Mouse (Mus musculus) hindbrain, embryonic 15.5 days (tissue): ENCODE measurements around the gene Ptpn3. TPM values are rescaled to one million over a fixed set of nuclear protein-coding genes. Genes with fewer than 3 reads are reported as not detected.
"Not testable (repeated sequence)": the region's sequence is repeated elsewhere in the genome, so short reads cannot be mapped to it uniquely, and the experiment has no call there.

ENCODE experiments used
- ATAC-seq: fragments of 200-750 bp; cut with Nextera tagmentation; 2 replicates; pipeline ENCODE4 v1.8.0; 2017; ENCODE audit warnings: low read depth, moderate number of reproducible peaks, moderate TSS enrichment; ENCODE audit not compliant: low FRiP score
- H3K27ac ChIP-seq: fragments of 300-500 bp; sonication (generic); replicated peaks from 2 replicates; pipeline ENCODE4 v1.5.1; 2015; ENCODE audit warnings: mild to moderate bottlenecking, inconsistent platforms
- H3K27me3 ChIP-seq: fragments of 300-500 bp; sonication (generic); 2 replicates; pipeline ENCODE4 v1.6.1; 2015; ENCODE audit warnings: control low read depth, inconsistent platforms
- H3K36me3 ChIP-seq: fragments of 300-500 bp; sonication (generic); 2 replicates; pipeline ENCODE4 v1.6.1; 2015; ENCODE audit warnings: control low read depth, inconsistent platforms
- H3K4me1 ChIP-seq: fragments of 300-500 bp; sonication (generic); replicated peaks from 2 replicates; pipeline ENCODE4 v1.6.1; 2015; ENCODE audit warnings: control low read depth, inconsistent platforms
- H3K4me2 ChIP-seq: fragments of 300-500 bp; sonication (generic); 2 replicates; pipeline ENCODE4 v1.6.1; 2015; ENCODE audit warnings: moderate library complexity, mild to moderate bottlenecking, inconsistent platforms
- H3K4me3 ChIP-seq: fragments of 300-500 bp; sonication (generic); 2 replicates; pipeline ENCODE4 v1.5.1; 2015; ENCODE audit warnings: mild to moderate bottlenecking, inconsistent platforms
- H3K9ac ChIP-seq: fragments of 300-500 bp; sonication (generic); 2 replicates; pipeline ENCODE4 v1.6.1; 2015; ENCODE audit warnings: inconsistent platforms
- H3K9me3 ChIP-seq: fragments of 300-500 bp; sonication (generic); 2 replicates; pipeline ENCODE4 v1.6.1; 2016; ENCODE audit warnings: control low read depth, inconsistent platforms
- WGBS: fragments of 180-500 bp; shearing (Covaris S2); methylation state at CpG from one replicate; pipeline ENCODE4 v1.1.7; 2015; 5-methylcytosine and 5-hydroxymethylcytosine counted together
- polyA plus RNA-seq: library from polyadenylated mRNA; unstranded; fragments of >200 nt; fragmentation: Nextera tagmentation; extraction: Ambion mirVana; gene quantifications from 2 replicates; pipeline ENCODE4 v1.2.1, GENCODE M21; 2015

Ptpn3 gene
- polyA plus RNA-seq, 1 experiment from 2014 or later, result 4.0 TPM

- Histone ChIP-seq H3K27me3 (no peaks in the 10 kb centered on the region), H3K4me3 (no peak overlapping the region), H3K36me3 (no peaks in the 10 kb centered on the region), H3K4me1 (peaks cover 7% of the 10 kb centered on the region), H3K4me2 (no peak overlapping the region), H3K27ac (no peak overlapping the region), H3K9ac (no peak overlapping the region), H3K9me3 (no peaks in the 10 kb centered on the region)
- 83% methylated on average over 2 of the region's 2 CpGs for WGBS
- no peak for ATAC-seq
Observed at GRCm38 (mm10) chr4:57211706-57212105, 89.9 kb downstream of the Ptpn3 start.

DNA sequence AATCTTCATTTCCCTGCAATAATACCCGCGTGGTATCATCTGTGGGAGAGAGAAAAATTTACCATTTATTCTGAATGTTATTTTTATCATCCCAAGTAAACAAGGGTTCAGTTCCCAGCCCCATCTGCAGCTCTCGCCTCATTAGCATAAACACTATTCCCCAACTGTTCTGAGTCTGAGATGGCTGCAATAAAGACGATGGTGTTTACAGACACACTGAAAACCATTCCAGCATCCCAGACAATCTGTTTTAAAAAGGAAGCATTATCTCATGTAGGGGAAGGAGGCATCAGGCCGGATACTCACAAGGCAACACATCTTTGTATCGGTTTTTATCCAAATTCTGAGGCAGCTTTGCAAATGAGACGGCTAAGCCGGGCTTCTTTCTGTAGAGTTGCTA lies 95.7 kb downstream of the Ptpn3 start:
- H3K4me3 ChIP-seq, result no peak overlapping the region
- no peak overlapping the region for H3K9ac ChIP-seq
- no peaks in the 10 kb centered on the region for H3K27me3 ChIP-seq
- H3K4me2 ChIP-seq, result no peak overlapping the region
- no peaks in the 10 kb centered on the region for H3K36me3 ChIP-seq
- no peaks in the 10 kb centered on the region for H3K9me3 ChIP-seq
- WGBS, result 69% methylated on average over 8 of the region's 8 CpGs
- H3K4me1 ChIP-seq, result no peaks in the 10 kb centered on the region
- no peak for ATAC-seq
- H3K27ac ChIP-seq, result no peak overlapping the region

DNA sequence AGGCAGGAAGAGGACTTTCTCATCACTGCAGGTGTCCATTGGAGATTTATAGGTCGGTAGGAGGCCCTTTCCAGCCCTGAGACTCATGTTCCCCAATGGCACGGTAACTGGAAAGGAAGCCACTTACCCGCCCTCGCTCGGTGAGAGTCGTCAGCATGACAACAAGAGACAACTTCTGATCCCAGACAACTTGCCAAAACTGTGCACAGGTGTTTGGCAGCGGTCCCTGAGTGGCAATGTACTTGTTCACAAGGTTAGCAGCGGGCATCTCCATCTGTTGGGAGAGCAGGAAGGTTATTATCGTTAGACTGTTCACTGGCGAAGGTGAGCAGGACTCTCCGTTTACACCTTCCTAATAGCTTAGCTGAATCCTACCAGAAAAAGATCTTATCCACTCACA lies 96.9 kb downstream of the Ptpn3 start:
- Histone ChIP-seq H3K4me3 (no peak overlapping the region), H3K36me3 (no peaks in the 10 kb centered on the region), H3K9me3 (no peaks in the 10 kb centered on the region), H3K27me3 (no peaks in the 10 kb centered on the region), H3K4me1 (no peaks in the 10 kb centered on the region), H3K27ac (no peak overlapping the region), H3K4me2 (no peak overlapping the region), H3K9ac (no peak overlapping the region)
- WGBS, result 77% methylated on average over 11 of the region's 11 CpGs
- ATAC-seq, result no peak

DNA sequence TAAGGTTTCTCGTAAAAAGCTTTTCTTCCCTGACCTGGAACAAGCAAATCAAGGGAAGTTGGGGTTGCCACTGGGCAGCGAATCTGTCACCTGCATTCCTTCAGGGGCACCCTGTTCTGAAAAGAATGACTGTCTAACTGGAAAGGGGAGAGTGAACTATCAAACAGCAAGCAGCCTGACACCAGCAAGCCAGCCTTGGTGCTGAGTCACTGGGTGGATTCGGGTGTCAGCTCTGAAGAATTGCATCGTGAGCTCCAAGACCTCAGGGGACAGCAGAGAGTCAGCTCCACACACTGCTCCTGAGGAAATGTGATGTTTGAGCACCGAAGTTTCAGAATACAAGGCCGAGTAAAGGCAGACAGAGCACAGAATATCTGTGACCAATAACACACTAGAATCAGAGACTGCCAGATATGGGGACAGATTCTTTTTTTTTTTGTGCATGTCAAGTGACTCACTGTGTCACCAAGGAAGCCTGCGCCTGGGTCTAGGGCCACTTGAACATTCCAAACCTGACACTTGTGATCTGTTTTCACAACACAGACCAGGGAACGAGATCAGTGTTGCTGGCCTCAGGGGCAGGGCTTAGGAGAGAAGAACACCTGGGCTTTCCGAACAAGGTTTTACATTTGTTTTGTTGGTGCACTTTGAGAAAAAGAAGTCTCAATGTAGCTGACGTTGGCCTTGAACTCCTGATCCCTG lies 98.8 kb downstream of the Ptpn3 start:
- peaks cover 10% of the 10 kb centered on the region; the same call in 1 of the 2 replicates for H3K36me3 ChIP-seq
- WGBS, result 73% methylated on average over 10 of the region's 10 CpGs
- no peak for ATAC-seq
- H3K4me3 ChIP-seq, result no peak overlapping the region
- no peak overlapping the region for H3K27ac ChIP-seq
- H3K4me2 ChIP-seq, result no peak overlapping the region
- H3K27me3 ChIP-seq, result no peaks in the 10 kb centered on the region
- H3K9me3 ChIP-seq, result peaks cover 6% of the 10 kb centered on the region; the same call in 1 of the 2 replicates
- no peak overlapping the region for H3K9ac ChIP-seq
- H3K4me1 ChIP-seq, result no peaks in the 10 kb centered on the region

GRCm38 (mm10) chr4:57202132-57202531 lies 99.5 kb downstream of the Ptpn3 start:
- H3K27ac ChIP-seq, result no peak overlapping the region
- no peak overlapping the region for H3K9ac ChIP-seq
- peaks cover 6% of the 10 kb centered on the region; the same call in 1 of the 2 replicates for H3K9me3 ChIP-seq
- peaks cover 10% of the 10 kb centered on the region; the same call in 1 of the 2 replicates for H3K36me3 ChIP-seq
- no peak for ATAC-seq
- no peak overlapping the region for H3K4me2 ChIP-seq
- no peaks in the 10 kb centered on the region for H3K4me1 ChIP-seq
- H3K4me3 ChIP-seq, result no peak overlapping the region
- no peaks in the 10 kb centered on the region for H3K27me3 ChIP-seq
- WGBS, result 70% methylated on average over 7 of the region's 7 CpGs

DNA sequence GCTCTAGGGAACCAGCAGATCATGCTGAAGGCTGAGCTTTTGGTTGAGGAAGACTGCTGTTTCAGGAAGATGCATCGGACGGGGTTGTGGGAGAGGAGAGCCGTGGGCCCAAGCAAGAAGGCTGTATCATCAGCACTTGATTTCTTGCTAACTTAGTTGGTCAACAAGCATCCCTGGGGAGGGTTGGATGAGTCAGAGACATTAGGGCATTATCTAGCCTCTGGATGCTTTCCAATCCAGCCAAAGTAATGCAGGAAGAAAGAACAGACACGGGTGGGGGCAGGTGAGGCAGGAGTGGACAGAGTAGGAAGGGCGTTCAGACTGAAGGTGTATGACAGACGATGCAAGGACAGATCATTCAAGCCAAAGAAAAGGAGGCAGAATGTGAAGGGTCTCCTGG lies 101.0 kb downstream of the Ptpn3 start:
- no peak overlapping the region for H3K27ac ChIP-seq
- no peaks in the 10 kb centered on the region for H3K4me1 ChIP-seq
- peaks cover 6% of the 10 kb centered on the region; the same call in 1 of the 2 replicates for H3K9me3 ChIP-seq
- H3K27me3 ChIP-seq, result no peaks in the 10 kb centered on the region
- no peak overlapping the region for H3K4me3 ChIP-seq
- ATAC-seq, result no peak
- 94% methylated on average over 6 of the region's 6 CpGs for WGBS
- H3K9ac ChIP-seq, result no peak overlapping the region
- peaks cover 14% of the 10 kb centered on the region; the same call in 1 of the 2 replicates for H3K36me3 ChIP-seq
- H3K4me2 ChIP-seq, result no peak overlapping the region

DNA sequence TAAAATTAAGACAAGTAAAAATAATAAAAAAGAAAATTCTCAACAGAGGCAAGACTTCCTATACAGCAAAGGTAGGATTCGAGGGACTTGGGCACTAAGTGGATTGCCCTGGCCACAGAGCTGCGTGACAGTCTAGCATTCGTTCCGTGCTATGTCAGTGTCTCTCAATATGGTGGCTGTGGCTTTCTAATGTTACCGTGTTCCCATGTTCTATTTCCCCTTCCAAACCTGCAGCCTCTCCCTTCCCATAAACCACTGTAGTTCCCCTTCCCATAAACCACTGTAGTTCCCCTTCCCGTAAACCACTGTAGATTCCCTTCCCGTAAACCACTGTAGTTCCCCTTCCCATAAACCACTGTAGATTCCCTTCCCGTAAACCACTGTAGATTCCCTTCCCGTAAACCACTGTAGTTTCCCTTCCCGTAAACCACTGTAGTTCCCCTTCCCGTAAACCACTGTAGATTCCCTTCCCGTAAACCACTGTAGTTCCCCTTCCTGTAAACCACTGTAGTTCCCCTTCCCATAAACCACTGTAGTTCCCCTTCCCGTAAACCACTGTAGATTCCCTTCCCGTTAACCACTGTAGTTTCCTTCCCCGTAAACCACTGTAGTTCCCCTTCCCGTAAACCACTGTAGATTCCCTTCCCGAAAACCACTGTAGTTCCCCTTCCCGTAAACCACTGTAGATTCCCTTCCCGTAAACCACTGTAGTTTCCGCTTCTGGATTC lies 102.8 kb downstream of the Ptpn3 start:
- H3K9ac ChIP-seq, H3K4me3 ChIP-seq, H3K9me3 ChIP-seq: not testable (repeated sequence)

DNA sequence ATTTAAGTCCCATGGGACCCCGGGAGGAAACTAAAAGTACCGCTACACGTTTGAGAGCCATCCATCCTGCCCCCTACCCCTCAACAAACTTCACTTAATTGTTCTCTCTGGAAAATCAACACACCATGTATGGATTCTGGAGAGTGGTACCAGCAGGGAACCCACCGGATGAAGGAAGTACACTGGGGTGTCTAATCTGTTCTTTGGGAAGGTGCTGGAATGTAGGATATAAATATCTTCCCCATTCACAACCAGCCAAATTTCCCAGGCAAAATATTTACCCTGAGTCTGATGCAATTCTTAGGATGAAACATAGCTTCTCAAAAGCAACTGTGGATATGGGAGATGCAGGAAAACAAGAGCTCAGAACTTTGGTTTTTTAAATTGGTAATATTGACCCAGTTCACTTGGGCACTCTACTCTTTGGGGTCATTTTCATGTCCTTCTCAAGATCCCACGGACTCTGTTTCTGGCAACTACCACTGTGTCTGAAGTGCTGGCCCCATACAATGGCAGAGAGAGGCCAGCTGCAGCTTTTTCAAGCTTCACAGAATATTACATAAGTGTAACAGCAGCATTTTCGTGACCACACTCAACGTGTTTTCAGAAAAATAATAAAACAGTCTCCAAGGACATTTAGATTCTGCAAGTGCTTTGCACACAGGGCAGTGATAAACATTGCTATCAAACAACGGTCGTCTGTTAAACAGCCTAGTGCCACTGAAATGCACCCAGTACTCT lies 109.9 kb downstream of the Ptpn3 start:
- Histone ChIP-seq H3K4me2 (no peak overlapping the region), H3K27me3 (no peaks in the 10 kb centered on the region), H3K36me3 (0 out of 2 replicates have a peak, but pooled peaks cover 4% of the 10 kb centered on the region), H3K4me1 (no peaks in the 10 kb centered on the region), H3K9me3 (no peaks in the 10 kb centered on the region), H3K9ac (no peak overlapping the region), H3K27ac (no peak overlapping the region), H3K4me3 (no peak overlapping the region)
- whole genome bisulfite sequencing, result 73% methylated on average over 9 of the region's 9 CpGs
- no peak for ATAC-seq

More for the DNA sequence above, 102.8 kb downstream of the Ptpn3 start:
- H3K36me3 ChIP-seq, result peaks cover 14% of the 10 kb centered on the region; the same call in 1 of the 2 replicates
- H3K27me3 ChIP-seq, H3K4me1 ChIP-seq, H3K27ac ChIP-seq, H3K4me2 ChIP-seq, ATAC-seq: not testable (repeated sequence)
- 96% methylated on average over 20 of the region's 20 CpGs for WGBS

DNA sequence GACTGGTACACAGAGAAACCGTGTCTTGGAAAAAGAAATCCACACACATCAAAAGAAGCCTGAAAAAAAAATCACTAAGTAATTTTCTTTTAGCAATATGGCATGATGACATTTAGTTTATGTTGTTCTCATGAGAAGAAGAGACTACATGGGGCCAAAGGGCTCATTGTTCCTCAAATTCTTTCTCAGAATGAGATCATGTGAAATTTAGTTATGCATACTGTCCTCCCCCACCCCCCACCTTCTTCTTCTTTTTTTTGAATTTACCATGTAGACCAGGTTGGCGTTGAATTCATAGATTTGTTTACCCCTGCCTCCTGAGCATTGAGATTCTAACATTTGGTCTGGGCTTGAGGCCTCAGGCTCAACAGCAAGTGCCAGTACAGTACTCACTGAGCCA lies 111.8 kb downstream of the Ptpn3 start:
- no peaks in the 10 kb centered on the region for H3K27me3 ChIP-seq
- no peaks in the 10 kb centered on the region for H3K9me3 ChIP-seq
- WGBS, result 90% methylated on average over 2 of the region's 2 CpGs
- no peaks in the 10 kb centered on the region for H3K36me3 ChIP-seq
- no peaks in the 10 kb centered on the region for H3K4me1 ChIP-seq
- H3K9ac ChIP-seq, result no peak overlapping the region
- no peak overlapping the region for H3K4me2 ChIP-seq
- H3K27ac ChIP-seq, result no peak overlapping the region
- H3K4me3 ChIP-seq, result no peak overlapping the region
- no peak for ATAC-seq

GRCm38 (mm10) chr4:57186035-57186434 lies 115.6 kb downstream of the Ptpn3 start:
- Histone ChIP-seq H3K27ac (no peak overlapping the region), H3K4me2 (no peak overlapping the region), H3K27me3 (no peaks in the 10 kb centered on the region), H3K36me3 (no peaks in the 10 kb centered on the region), H3K9ac (no peak overlapping the region), H3K4me3 (no peak overlapping the region), H3K9me3 (no peaks in the 10 kb centered on the region), H3K4me1 (no peaks in the 10 kb centered on the region)
- 17% methylated on average over 6 of the region's 6 CpGs for WGBS
- ATAC-seq, result no peak

- Histone ChIP-seq H3K9ac (no peak overlapping the region), H3K4me1 (no peaks in the 10 kb centered on the region), H3K4me2 (no peak overlapping the region), H3K4me3 (no peak overlapping the region), H3K36me3 (no peaks in the 10 kb centered on the region), H3K27ac (no peak overlapping the region), H3K27me3 (no peaks in the 10 kb centered on the region), H3K9me3 (no peaks in the 10 kb centered on the region)
- ATAC-seq, result no peak
- 87% methylated on average over 8 of the region's 8 CpGs for WGBS
Observed at GRCm38 (mm10) chr4:57185462-57185861, 116.2 kb downstream of the Ptpn3 start.

DNA sequence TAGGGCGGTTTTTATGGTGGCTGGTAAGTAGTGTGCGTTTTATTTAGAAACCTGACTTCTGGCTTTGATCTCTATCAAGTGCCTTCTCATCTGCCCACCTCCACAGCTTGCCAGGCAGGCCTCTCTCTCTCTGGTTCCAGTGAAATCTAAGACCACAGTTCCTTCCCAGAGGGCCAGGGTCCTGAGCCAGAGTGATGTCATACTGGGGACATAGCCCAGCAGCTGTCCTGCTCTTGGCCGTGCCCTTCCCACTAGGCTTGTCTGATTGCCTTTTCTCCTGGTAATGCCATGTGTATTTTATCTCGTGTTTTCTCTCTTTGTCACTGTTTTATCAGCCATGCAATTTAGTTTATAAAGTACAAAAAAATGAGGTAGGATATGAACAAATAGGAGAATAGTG lies 118.1 kb downstream of the Ptpn3 start:
- ATAC-seq, result no peak
- Histone ChIP-seq H3K9ac (no peak overlapping the region), H3K4me2 (no peak overlapping the region), H3K27me3 (no peaks in the 10 kb centered on the region), H3K27ac (no peak overlapping the region), H3K4me3 (no peak overlapping the region), H3K36me3 (no peaks in the 10 kb centered on the region), H3K9me3 (no peaks in the 10 kb centered on the region), H3K4me1 (no peaks in the 10 kb centered on the region)
- 77% methylated on average over 4 of the region's 4 CpGs for WGBS
